Mouse (Mus musculus) forebrain, postnatal 0 days (tissue): ENCODE results near the gene Map1a. TPM values are rescaled to one million over a fixed set of nuclear protein-coding genes. Genes with fewer than 3 reads are reported as not detected.

Experiments used
- ATAC-seq: fragments of 200-750 bp; cut with Nextera tagmentation; 2 replicates; pipeline ENCODE4 v1.8.0; 2017; ENCODE audit warnings: mild to moderate bottlenecking, moderate library complexity
- DNase-seq: peaks from one replicate; pipeline ENCODE4 v3.0.0-alpha.2; 2015
- H3K27ac ChIP-seq: fragments of 300-500 bp; sonication (generic); 2 replicates; pipeline ENCODE4 v1.5.1; 2014; ENCODE audit warnings: low read depth, mild to moderate bottlenecking, antibody characterized with exemption, low read length, moderate library complexity, mixed read lengths
- H3K27me3 ChIP-seq: fragments of 300-500 bp; sonication (generic); 2 replicates; pipeline ENCODE4 v1.6.1; 2014; ENCODE audit warnings: mild to moderate bottlenecking, low read length, mixed read lengths; ENCODE audit not compliant: insufficient read depth
- H3K36me3 ChIP-seq: fragments of 300-500 bp; sonication (generic); 2 replicates; pipeline ENCODE4 v1.6.1; 2014; ENCODE audit warnings: mild to moderate bottlenecking, moderate library complexity; ENCODE audit not compliant: insufficient read depth
- H3K4me1 ChIP-seq: fragments of 300-500 bp; sonication (generic); 2 replicates; pipeline ENCODE4 v1.6.1; 2014; ENCODE audit warnings: antibody characterized with exemption; ENCODE audit not compliant: insufficient read depth
- H3K4me2 ChIP-seq: fragments of 300-500 bp; sonication (generic); 2 replicates; pipeline ENCODE4 v1.6.1; 2014; ENCODE audit warnings: low read depth, mild to moderate bottlenecking, moderate library complexity
- H3K4me3 ChIP-seq: fragments of 300-500 bp; sonication (generic); 2 replicates; pipeline ENCODE4 v1.5.1; 2014; ENCODE audit warnings: low read depth, low read length, mixed read lengths
- H3K9ac ChIP-seq: fragments of 300-500 bp; sonication (generic); 2 replicates; pipeline ENCODE4 v1.6.1; 2014; ENCODE audit warnings: mild to moderate bottlenecking
- H3K9me3 ChIP-seq: fragments of 300-500 bp; sonication (generic); 2 replicates; pipeline ENCODE4 v1.6.1; 2016; ENCODE audit warnings: low read length
- CTCF ChIP-seq: sonication (generic); IDR thresholded peaks from 2 replicates; pipeline ENCODE4 v1.5.1; 2016; ENCODE audit warnings: antibody characterized with exemption, control low read depth, low read depth
- WGBS: fragments of 180-500 bp; shearing (Covaris S2); extraction: QIAGEN DNeasy Blood & Tissue Kit; methylation state at CpG from one replicate; pipeline ENCODE4 v1.1.7; 2014; 5-methylcytosine and 5-hydroxymethylcytosine counted together
- polyA plus RNA-seq: library from polyadenylated mRNA; unstranded; fragments of >200 nt; fragmentation: Nextera tagmentation; extraction: Ambion mirVana; gene quantifications from 2 replicates; pipeline ENCODE4 v1.2.1, GENCODE M21; 2015
- total RNA-seq: library from RNA; depleted of rRNA; stranded (reverse); fragments of >200 nt; gene quantifications from 2 replicates; pipeline ENCODE4 v1.2.3, GENCODE M21; 2014

Gene Map1a
- total and polyA plus RNA-seq, 2 experiments from 2014 or later = 27.4 to 76.0 TPM

DNA sequence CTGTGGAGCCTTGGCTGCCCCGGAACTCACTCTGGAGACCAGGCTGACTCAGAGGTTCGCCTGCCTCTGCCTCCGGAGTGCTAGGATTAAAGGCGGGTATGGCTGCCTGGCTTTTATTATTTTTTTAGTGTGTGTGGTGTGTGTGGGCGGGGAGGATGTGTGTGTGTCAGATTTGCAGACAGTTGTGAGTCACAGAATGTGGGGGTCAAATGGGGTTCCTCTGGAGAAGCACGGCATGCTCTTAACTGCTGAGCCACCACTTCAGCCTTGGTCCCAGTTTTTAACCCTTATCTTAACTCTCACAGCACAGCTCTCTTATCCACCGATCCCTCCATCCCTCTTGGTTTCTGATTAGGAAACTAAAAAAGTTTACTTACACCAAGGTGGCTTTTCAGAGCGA lies 26.9 kb downstream of the Map1a start:
- Histone ChIP-seq H3K27me3 (no peaks in the 10 kb centered on the region), H3K27ac (no peak overlapping the region), H3K4me3 (no peak overlapping the region), H3K4me2 (no peak overlapping the region), H3K36me3 (peaks cover 9% of the 10 kb centered on the region), H3K9me3 (no peaks in the 10 kb centered on the region), H3K4me1 (no peaks in the 10 kb centered on the region), H3K9ac (no peak overlapping the region)
- no peak for DNase-seq
- TF ChIP-seq CTCF = no peak
- WGBS = 81% methylated on average over 8 of the region's 8 CpGs
- no peak for ATAC-seq

DNA sequence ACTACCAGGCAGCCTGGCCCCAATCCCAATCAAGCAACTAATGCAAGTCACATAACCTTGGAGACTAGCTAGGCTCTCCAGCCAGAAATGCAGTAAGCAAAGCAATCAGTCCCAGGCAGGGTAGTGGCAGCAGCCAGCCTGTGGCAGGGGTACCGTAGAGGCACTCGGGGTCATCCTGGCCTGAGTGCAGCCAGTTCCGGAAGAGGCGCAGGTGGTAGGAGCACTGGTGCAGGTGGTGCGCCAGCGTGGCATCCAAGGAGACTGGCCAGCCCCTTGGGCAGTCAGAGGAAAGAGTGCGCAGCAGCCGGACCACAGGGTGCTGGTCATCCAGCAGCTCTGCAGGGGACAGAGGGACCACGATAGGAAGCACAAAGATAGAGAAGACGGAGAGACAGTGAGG lies 33.6 kb downstream of the Map1a start:
- Histone ChIP-seq H3K9me3 (no peaks in the 10 kb centered on the region), H3K27ac (no peak overlapping the region), H3K36me3 (peaks cover 19% of the 10 kb centered on the region), H3K27me3 (no peaks in the 10 kb centered on the region), H3K9ac (no peak overlapping the region), H3K4me3 (no peak overlapping the region), H3K4me1 (no peaks in the 10 kb centered on the region), H3K4me2 (no peak overlapping the region)
- no peak for DNase-seq
- no peak for ATAC-seq
- WGBS = 89% methylated on average over 10 of the region's 10 CpGs
- no peak for TF ChIP-seq CTCF

DNA sequence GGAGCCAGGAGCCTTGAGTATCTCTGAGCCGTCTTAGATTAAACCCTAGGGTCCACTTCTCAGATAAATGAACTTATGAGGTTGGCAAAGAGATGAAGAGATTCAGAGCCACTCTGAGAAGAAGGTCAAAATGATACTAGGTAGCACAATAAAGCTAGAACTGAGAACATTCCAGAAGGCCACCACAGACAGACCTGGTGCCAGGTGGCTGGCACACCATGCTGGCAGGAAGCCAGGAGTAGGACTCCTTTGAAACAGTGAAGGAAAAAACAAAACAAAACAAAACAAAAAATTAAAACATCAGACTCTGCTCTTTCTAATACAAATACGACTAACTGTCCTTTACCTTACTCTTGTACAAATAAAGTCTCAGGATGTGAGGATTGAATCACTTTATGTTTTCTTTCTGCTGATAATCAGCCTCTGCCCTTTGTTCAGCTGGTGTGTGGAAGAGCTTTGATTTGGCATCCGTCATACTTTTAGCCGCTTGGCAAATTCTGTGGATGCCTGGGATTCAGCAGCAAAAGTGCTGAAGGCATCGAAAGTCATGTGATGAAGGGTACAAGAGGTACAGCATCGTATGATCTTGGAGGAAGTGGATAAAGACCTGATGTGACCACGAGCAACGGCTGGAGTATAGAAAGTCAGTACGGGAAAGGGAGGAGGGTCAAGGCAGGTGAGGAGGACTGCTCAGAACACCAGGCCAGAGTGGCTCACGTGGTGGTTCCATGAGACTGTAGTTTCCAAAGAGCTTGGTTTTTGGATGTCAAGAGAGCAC lies 34.5 kb downstream of the Map1a start:
- ATAC-seq = no peak

DNA sequence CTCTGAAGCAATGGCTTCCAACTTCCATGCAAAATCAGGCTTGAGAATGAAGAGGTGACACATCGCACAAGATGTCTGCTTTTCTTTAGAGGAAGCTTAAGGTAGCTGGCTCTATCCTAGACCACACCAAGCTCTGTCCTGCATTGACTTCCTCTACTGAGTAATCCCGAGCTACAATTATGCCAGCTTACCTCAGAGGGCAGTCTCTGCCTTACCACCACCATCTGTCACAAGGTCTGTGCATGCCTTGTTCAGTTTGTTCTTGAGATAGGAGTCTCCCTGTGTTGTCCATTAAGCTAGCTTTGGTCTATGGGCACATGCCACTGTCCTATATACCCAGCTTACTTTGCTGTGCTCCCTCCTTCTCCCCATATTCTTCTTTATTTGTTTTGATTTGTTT lies 40.1 kb downstream of the Map1a start:
- H3K9me3 ChIP-seq = no peaks in the 10 kb centered on the region
- 98% methylated on average over 2 of the region's 2 CpGs for WGBS
- no peaks in the 10 kb centered on the region for H3K4me1 ChIP-seq
- H3K27ac ChIP-seq = no peak overlapping the region
- H3K27me3 ChIP-seq = no peaks in the 10 kb centered on the region
- H3K4me3 ChIP-seq = no peak overlapping the region
- no peak overlapping the region for H3K9ac ChIP-seq
- ATAC-seq = no peak
- H3K4me2 ChIP-seq = no peak overlapping the region
- TF ChIP-seq CTCF = no peak
- DNase-seq = no peak
- peaks cover 41% of the 10 kb centered on the region for H3K36me3 ChIP-seq

More for the DNA sequence above, 34.5 kb downstream of the Map1a start:
- H3K27ac ChIP-seq = no peak overlapping the region
- no peaks in the 10 kb centered on the region for H3K27me3 ChIP-seq
- 83% methylated on average over 10 of the region's 10 CpGs for WGBS
- TF ChIP-seq CTCF = no peak
- no peaks in the 10 kb centered on the region for H3K9me3 ChIP-seq
- H3K4me3 ChIP-seq = no peak overlapping the region
- DNase-seq = no peak
- no peak overlapping the region for H3K9ac ChIP-seq
- no peaks in the 10 kb centered on the region for H3K4me1 ChIP-seq
- H3K36me3 ChIP-seq = peaks cover 19% of the 10 kb centered on the region
- no peak overlapping the region for H3K4me2 ChIP-seq

DNA sequence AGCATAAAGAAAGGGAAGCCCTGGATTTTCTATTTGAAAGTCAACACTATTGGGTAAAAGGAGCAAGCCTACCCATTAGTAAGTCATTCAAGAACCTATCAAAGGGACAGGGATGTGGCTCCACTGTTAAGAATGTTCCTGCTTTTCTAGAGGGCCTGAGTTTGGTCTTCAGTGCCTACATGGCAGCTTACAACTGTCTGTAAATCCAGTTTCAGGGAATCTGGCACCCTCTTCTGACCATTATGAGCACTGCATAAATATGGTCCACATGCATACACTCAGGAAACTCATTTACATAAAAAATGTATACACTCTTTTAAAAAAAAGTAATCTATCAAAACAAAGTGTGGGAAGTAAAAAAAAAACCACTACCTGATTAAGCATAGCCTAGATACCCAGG lies 49.7 kb downstream of the Map1a start:
- TF ChIP-seq CTCF = no peak
- no peak overlapping the region for H3K4me3 ChIP-seq
- H3K9me3 ChIP-seq = no peaks in the 10 kb centered on the region
- no peak overlapping the region for H3K9ac ChIP-seq
- H3K4me2 ChIP-seq = no peak overlapping the region
- H3K4me1 ChIP-seq = no peaks in the 10 kb centered on the region
- DNase-seq (no peak), ATAC-seq (no peak)
- no peak overlapping the region for H3K27ac ChIP-seq
- H3K27me3 ChIP-seq = no peaks in the 10 kb centered on the region
- H3K36me3 ChIP-seq = peaks cover 20% of the 10 kb centered on the region

DNA sequence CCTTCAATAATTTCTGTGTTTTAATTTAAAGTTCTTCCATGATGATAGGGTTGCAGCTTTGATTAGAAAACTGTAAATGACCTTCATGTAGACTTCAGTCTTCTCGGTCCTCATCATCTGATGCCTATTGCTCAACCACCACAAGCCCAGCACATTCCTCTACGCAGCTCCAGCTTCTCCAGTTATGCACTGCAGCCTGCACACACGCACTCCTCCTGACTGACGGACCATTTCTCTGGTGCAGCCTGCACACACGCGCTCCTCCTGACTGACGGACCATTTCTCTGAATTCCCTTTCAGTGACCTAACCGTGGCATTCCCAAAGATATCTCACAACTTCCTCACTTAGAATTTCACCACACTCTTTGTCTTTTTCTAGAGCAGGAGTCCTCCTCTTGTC lies 63.8 kb downstream of the Map1a start:
- ATAC-seq (no peak), DNase-seq (no peak)
- Histone ChIP-seq H3K9me3 (no peaks in the 10 kb centered on the region), H3K9ac (no peak overlapping the region), H3K4me2 (no peak overlapping the region), H3K36me3 (peaks cover 12% of the 10 kb centered on the region), H3K4me1 (no peaks in the 10 kb centered on the region), H3K4me3 (no peak overlapping the region), H3K27me3 (0 out of 2 replicates have a peak, but pooled peaks cover 13% of the 10 kb centered on the region), H3K27ac (no peak overlapping the region)
- no peak for TF ChIP-seq CTCF
- 75% methylated on average over 8 of the region's 8 CpGs for WGBS

DNA sequence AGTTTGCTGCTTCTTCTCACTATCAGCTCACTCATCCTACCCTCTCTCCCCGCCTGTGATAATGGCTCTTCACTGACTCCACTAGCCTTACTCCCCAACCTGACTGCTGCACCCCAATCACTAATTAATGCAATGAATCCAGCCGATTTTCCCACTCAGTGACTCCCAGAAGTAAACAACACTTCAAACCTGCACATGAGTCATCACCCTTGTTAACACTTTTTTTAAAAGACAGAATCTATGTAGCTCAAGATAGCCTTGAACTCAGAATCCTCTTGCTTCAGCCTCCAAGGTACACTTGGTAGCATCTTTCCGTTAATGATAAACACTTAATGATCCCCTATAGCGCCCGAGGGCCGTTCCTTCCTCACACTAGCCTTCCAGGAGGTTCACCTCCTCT lies 65.0 kb downstream of the Map1a start:
- Histone ChIP-seq H3K4me2 (peak overlapping the region; percentile 86), H3K9me3 (no peaks in the 10 kb centered on the region), H3K36me3 (peaks cover 6% of the 10 kb centered on the region), H3K9ac (peak overlapping the region; percentile 84), H3K4me3 (peak overlapping the region; percentile 70), H3K4me1 (no peaks in the 10 kb centered on the region), H3K27me3 (0 out of 2 replicates have a peak, but pooled peaks cover 13% of the 10 kb centered on the region), H3K27ac (peak overlapping the region; percentile 80)
- TF ChIP-seq CTCF = no peak
- DNase-seq (no peak), ATAC-seq (no peak)
- 4% methylated on average over 6 of the region's 6 CpGs for WGBS
